Mouse (Mus musculus) frontal cortex, postnatal 10 days (tissue): ENCODE data around the gene Gm28635.

ENCODE experiments used
- DNase-seq, 2 experiments: peaks; one replicate each; pipeline ENCODE4 v3.0.0; 2022; ENCODE audit warnings: low spot score in 2 of 2, mixed read lengths in 1 of 2

Gm28635 gene

DNA sequence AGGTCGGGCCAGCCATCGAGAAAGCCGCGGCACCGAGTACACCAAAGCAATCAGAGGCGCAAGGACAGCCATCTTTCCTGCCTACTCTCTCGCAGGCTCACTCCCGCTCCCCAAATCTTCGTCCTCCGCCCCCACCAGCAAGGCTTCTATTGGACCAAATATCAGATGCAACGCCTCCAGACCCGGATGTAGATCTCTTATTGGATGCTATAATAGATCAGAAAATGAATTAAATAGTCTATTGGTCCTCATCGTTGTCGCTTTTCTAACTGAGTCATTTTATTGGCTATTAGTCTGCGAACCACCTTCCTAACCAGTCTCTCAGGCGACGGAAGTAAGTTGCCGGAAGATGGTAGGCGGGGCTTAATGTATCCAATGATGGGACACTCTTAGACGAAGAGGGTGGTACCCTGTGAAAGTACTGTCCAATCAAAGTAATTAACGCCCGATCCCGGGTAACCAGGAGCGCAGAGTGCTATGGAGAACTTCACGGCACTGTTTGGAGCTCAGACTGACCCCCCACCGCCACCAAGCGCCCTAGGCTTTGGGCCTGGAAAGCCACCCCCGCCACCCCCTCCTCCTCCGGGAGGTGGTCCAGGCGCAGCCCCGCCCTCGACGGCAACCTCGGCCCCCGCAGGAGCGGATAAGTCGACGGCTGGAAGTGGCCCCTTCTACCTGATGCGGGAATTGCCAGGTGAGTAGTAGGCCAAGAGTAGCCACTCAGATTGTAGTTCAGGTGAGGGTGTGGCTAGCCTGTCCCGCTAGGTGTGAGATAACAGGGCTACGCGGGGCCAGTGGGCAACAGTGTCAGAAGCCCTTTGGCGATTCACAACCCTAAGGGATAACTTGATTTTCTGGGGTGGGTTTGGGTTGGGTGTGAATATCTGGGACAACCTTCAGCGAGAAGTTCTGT, at the start of gene Gm28635, which contains the start of gene Med19:
Gm28635 (minus strand) TSS at position 74 of the 913 bp plus-strand sequence.
Med19 (plus strand) TSS at position 435 of the 913 bp plus-strand sequence.
- DNase-seq = peak; percentile 90 to 98

DNA sequence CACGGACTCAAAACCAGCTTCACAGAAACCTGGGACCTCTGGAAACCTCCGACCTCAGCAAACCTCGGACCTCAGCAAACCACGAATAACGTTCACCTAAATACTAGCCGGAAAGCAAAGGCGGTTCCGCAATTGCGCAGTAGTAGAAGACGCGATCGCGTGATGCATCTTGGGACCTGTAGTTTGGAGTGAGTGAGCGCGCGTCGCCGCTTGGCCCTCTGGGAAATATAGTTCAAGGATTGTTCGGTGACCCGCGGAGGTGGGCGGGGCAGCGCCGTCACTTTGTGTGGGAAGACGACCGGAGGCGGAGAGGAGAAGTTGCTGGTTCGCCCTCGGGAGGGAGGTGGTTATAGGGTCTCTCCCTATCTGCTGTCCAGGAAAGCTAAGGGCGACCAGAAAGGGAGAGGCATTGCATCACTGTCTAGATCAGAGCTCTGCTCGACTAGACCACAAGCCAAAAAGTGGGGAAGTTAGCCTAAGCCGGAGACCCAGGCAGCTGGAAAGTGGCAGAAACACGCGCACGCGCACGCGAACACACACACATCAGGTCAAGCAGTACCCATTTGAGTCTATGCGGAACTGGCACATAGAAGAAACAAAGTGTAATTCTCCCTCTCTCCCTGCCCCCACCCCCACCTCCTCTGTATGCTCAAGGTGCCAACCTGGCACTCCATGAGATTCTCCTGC, 49.5 kb upstream of the Gm28635 start, which contains the start of gene Clp1:
Clp1 (minus strand) TSS at position 179 of the 687 bp plus-strand sequence.
- peak; percentile 92 to 94 for DNase-seq

DNA sequence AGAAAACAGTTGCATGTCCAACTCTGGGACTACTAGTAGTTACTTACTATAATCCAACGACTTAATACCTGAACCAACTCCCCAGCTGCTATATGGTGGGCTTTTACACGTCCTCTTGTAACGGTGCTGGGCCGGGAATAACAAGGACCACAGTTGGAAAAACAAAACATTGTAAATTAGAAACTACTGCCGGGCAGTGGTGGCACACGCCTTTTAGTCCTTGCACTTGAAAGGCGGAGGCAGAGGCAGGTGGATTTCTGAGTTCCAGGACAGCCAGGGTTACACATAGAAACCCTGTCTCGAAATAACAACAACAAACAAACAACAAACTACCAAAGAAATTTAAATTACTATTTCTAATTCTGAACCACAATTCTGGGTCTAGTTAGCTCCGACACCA, 48.9 kb upstream of the Gm28635 start:
- DNase-seq = no peak

DNA sequence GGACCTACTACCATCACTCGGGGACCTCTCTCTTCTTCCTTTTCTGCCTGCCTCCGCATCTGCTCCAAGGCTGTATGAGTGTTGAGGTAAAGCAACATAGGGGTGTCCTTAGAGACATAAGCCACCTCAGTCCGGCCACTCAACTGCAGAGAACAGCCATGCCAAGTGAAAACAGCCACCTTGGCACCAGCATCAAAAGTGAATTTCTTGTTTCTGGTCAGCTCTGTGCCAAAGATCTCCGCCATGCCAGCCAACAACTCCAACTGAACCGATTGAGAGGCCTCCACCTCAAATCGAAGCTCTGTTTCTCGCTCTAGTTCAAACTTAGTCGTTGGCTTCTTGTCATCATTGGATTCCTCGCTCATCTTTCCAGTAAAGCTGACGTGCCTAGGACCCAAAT, 47.9 kb upstream of the Gm28635 start:
- no peak for DNase-seq

DNA sequence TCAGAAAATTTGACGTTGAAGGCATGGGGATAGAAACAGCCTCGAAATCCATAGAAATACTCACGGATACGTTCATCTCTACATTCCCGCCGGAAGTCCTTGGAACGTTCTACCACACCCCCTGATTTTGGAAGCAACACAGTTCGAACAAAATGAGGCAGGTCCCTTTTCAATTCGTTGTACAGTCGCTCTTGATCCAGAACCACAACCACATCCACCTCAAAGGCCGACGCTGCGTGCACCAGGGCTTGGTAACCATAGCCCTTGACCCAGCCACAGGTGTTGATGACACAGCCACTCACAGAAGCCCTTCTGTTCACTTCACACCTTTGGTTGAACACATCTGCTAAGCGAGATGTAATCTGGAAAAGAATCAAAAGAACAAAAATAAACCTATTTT, 46.0 kb upstream of the Gm28635 start:
- DNase-seq = no peak

DNA sequence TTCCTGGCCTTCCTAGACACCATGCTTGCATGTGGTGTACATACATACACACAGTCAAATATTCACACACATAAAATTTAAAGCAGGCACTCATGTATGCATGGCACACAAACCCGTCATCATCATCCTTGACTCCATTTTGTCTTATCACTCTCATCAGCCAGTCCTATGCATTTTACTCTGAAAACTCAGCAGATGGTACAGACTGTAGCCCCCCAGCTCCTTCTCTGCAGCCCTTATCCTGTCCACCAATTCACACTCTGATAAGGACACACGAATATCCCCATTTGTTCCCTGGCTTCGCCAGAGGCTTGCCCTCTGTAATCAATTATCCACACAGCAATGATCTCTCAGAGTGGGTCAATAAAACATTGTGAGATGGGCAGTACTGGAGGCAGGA, 43.3 kb upstream of the Gm28635 start:
- no peak for DNase-seq

DNA sequence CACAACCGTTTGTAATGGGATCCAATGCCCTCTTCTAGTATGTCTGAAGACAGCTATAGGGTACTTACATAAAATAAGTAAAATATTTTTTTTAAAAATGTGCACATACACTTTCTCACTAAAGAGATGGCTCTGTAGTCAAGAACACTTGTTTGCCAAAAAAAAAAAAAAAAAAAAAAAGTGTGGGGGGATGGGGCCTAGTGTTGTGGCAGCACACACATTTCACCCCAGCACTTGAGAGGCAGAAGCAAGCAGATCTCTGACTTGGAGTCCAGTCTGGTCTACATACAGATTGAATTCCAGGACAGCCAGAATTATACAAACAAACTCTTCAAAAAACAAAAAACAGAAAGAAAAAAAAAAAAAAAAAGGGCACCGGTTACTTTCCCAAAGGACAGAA, 42.9 kb upstream of the Gm28635 start:
- DNase-seq = no peak

DNA sequence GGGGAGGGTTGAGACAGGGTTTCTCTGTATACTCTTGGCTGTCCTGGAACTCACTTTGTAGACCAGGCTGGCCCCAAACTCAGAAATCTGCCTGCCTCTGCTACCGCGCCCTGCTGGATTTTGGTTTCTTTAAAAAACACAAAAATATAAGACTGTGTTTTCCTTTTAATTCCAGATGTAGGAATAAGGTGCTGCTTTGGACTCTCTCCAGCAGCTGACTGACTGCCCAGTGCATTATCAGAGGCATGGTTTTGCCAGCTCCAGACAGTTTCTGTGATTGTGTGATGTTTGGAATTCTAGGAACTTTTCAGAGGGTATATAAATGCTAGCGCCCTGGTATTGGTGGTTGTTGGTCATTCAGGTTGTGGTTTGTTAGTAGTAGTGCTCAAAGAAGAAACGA, 39.5 kb upstream of the Gm28635 start:
- no peak for DNase-seq

DNA sequence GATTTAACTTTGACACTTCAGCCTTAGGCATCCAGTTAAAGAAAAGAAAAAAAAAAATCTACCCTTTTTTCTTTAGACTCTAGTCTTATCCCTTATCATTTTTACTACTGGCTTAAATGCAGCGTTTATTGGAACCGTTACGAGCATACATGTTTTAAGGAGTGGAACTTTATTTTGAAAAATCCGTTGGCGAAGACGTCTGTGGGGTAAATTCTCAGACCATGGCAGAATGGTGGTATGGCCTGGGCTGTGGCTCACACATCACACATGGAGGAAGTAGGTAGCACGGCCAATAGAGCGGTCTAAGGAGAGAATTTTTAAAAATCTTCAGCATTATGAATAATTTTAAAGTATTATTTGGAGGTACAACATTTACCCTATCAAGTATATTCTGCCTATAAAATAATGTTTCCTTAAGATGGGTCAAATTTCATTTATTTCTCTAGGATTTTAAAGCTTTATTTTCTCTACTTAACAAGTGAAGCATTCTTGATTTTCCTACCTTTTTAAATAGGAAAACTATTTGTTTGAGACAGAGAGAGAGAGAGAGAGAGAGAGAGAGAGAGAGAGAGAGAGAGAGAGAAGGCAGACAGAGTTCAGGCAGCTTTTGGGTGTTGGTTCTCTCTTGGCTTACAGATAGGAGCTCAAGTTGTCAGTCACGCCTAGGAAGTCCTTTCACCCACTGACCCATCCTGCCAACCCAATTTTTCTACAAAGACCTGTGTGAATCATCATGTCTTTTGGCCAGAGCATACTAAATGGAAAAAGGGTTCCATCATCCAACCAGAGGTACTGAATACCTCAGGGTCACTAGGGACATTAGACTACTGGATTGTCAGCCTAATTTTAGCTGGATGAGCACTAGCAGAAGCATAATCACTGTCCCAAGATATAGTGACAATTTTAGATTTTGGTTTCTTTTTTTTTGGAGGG, 38.8 kb upstream of the Gm28635 start:
- DNase-seq = no peak

DNA sequence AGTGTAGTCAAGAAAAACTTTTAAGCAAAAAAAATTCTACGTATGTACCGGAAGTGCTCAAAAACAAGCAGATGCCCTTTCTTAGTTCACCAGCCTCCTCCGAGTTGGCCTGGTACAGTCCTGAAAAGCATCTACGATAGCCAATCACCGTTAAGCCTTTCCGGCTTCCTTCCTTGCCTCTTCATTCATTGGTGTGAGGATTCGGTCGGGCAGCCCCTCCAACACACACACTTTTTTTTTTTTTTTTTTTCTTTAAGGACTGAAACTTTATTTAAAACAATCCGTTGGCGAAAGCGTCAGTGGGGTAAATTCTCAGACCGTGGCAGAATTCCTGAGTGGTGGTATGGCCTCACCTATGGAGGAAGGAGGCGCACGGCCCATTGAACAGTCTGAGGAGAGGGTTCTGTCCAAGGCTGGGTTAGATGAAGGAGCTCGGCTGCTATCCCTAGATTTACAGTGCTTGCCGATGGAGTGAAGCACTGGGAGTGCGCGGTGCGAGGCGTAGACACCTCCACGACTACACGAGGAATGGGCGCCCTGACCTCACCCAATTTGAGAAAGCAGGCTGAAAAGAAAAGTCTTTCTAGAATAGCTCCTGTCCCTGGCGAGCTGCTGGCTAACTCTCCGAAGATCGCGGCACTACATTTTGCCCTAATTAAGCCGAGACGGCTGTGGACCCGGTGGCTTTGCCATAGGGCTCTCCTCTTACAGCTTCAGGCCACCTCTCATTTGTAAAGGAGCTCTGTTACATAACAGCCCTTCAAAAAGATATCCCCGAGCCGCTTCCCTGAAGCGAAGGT, 37.9 kb upstream of the Gm28635 start:
- peak in 1 of 2 experiments; percentile 91 for DNase-seq

DNA sequence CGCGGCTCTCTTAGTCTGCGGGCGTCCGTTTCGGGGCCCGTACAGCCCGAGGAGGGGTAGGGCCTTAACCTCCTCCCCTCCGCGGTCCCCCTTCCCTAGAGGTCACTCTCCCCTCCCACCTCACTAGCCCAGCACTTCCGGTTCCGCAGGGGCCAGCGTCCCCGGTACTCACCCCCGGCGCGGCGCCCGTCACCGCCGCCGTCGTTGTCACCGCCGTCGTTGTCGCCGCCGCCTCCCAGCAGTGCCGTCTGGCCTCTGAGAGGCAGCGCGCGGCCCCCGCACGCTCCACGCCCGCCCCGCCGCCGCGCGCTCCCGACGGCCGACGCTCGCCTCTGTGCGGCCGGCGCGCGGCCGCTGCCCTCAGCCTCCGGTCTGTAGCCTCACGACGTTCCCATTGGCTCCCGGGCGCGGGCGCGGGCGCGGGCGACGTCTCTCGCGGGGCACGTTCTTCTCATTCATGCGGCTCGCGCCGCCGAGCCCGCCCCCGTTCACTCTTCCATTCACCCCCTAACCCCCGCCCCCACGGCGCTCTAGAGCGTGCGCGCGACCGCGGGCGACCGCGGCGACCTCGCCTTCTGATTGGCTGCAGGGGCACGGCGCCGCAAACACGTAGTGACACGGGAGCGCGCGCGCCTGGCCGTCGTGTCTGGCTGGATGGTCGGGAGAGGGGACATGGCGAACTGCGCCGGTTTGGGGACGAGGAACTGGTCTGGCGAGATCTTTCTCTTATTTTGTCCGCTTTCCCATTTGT, 37.1 kb upstream of the Gm28635 start, which contains the start of gene Zdhhc5:
Zdhhc5 (minus strand) TSS at position 370 of the 751 bp plus-strand sequence.
- DNase-seq = peak; percentile 98 to 99

DNA sequence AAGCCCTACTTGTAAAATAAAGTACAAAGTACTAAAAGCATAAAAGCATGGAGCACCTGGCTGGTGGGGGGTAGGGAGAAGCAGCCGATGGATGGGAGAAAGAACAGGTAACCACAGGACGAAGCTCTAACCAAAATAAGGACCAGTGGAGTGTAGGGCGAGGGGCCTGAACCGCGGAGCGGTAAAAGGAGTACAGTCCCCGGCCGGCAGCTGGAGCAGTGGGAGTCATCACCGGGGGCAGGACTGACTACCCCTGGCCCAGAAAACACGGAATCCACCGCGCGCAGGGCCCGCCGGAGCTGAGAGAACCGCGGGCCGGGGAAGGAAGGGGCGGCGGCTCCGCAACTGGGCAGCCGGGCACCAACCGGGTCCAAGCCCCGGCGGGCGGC, 36.6 kb upstream of the Gm28635 start:
- DNase-seq = no peak

DNA sequence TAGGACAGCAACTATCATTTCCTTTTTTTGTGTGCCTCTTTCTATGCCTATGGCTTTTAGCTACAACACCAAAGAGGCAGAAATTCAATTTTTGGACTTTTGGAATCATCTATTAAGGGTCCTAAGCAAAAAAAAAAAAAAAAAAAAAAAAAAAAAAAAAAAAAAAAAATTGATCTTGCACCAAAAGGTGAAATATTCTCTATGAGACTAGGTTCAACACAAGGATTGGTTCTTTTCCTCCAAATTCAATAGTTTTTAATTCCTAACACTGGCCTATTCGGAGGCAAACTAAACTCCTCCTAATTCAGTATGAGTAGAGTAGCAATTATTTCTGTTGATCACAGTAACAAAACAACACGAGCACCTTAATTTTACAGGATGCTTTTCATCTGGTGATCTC, 34.1 kb upstream of the Gm28635 start:
- DNase-seq = no peak

DNA sequence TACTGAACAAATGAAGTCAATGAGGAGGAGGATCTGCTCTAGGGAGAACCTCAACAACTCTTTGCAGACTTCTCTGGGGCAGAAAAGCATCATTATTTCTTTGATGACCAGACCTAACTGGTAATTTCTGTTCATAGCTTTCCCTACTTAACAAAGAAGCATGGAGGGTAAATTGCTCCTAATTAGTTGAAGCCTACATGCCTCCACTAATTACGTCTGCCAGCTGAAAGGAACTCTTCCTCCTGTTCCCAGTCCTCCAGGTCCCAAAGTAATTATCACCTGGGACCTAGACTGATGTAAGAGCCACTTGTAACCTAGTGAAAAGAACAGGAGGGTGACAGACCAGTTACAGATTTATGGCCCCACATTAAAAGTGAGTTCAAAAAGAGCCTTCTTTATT, 29.7 kb upstream of the Gm28635 start:
- DNase-seq = no peak

DNA sequence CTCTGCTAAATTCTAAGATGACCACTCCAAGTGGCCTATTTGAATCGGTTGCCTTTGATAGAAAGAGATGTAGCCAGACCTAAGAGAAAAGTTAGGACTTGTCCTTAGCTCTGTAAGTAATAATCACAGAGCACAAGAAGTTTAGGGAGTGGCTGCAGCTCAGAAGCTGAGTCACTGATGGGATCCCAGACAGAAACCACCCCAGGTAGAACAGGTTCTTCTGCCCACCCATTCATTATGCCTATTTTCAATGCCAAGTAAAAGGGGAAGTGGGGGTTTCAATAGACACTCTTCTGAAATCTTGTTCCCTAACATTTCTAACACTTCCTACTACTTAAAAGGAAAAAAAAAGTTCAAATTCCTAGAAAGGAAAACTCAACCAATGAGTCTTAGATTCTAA, 27.5 kb upstream of the Gm28635 start:
- DNase-seq = no peak

DNA sequence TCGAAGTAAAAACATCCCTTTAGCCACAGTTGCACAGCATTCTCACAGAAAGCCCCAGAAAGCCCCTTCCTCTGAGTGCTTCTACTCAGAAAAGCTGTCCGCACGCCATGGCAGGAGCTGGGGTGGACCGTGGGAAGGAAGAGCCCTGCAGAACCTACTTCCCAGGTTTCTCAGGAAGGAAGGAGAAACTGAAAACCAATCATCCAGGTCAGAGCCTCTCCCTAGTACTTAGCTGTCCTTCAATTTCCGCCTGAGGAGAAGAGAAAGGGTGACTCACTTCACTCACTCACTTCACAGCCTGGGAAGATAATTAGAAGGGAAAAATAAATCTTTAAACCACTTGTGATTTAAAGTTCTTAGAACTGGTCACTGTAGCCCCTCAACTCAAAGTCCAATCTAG, 26.5 kb upstream of the Gm28635 start:
- DNase-seq = no peak

DNA sequence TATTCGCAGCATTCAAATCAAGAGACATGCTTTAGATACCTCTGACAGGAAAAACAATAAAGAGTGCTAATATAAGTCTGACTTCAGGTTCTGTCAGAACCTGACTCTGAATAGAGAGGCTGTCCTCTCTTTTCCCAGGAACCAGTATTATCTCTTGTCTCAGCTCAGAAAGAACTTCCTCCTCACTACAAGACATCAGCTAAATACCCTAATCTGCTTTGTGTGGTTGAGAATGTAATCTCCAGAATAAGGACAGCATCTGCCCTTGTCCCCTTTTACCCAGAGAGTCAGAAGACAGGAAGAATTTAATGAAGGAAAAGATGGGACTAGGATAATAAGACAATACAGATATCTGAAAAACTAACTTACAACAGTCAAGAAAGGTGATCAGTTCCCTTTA, 25.7 kb upstream of the Gm28635 start:
- no peak for DNase-seq

DNA sequence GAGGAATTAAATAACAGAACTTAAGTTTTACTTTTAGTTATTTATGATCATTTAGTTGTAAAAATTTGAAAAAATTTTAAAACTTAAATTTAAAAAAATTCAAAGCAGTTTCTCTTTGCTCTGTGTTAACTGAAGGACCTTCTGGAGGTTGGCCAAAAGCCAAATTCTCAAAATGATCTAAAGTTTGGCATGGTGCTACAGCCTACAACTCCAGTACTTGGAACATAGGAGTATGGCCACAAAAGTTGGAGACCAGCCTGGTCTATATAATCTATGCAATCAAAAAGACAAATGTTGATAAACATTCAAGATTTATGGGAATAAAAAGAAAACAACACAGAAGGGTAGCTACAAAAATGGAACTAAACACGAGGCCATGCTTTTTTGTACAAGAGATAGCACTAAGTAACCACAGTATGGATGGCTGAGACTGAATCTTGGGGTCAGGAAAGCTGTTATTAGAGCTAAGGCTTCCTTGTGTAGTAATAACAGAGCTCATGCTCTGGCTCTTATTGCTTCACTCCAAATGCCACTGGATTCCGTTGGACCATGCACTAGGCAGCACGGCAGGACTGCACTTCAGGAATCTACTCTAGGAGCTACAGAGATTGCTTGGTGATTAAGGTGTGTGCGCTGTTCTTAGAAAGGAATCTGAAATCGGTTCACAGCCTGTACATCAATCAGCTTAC, 17.3 kb upstream of the Gm28635 start:
- no peak for DNase-seq

DNA sequence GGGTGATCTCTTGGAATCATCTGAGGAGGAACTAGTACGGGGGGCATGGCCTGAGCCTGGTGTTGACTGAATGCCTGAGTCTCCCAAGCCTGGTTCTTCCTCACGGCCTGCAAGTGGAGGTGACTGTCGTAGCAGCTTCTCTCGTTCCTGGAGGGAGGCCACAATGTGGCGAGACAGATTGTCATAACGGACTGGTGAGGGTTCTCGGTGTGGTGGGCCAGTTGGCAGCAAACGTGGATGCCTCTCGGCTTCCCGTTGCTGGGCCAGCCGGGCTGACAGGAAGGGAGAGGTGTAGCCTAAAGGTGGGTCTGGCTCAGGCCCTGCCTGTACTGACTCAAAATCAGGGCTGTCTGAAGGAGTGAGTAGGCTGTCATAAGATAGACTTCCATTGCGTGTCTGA, 12.2 kb upstream of the Gm28635 start:
- no peak for DNase-seq
